Mouse (Mus musculus) gastrocnemius, postnatal 10 days (tissue): Measurements from ENCODE around the gene Dkkl1. TPM values are rescaled to one million over a fixed set of nuclear protein-coding genes. Genes with fewer than 3 reads are reported as not detected.
A peak's percentile ranks its signal among the peaks of the same experiment; 100 is the strongest.
"Not testable (repeated sequence)": the region's sequence is repeated elsewhere in the genome, so short reads cannot be mapped to it uniquely, and the experiment has no call there.

Experiments used
- DNase-seq: peaks from one replicate; pipeline ENCODE4 v3.0.0; 2021; ENCODE audit warnings: mixed read lengths
- total RNA-seq, 2 experiments: library from RNA; stranded (reverse); gene quantifications; 2 replicates each; pipeline ENCODE4 v1.2.3; 2021

The Dkkl1 gene
- total RNA-seq, 2 experiments from 2014 or later = not detected

GRCm38 (mm10) chr7:45193406-45193805, 18.5 kb downstream of the Dkkl1 start:
- no peak for DNase-seq

- no peak for DNase-seq
Observed at GRCm38 (mm10) chr7:45192585-45193310, 19.2 kb downstream of the Dkkl1 start.

GRCm38 (mm10) chr7:45191803-45192363, 20.1 kb downstream of the Dkkl1 start:
- DNase-seq = peak; percentile 54

DNA sequence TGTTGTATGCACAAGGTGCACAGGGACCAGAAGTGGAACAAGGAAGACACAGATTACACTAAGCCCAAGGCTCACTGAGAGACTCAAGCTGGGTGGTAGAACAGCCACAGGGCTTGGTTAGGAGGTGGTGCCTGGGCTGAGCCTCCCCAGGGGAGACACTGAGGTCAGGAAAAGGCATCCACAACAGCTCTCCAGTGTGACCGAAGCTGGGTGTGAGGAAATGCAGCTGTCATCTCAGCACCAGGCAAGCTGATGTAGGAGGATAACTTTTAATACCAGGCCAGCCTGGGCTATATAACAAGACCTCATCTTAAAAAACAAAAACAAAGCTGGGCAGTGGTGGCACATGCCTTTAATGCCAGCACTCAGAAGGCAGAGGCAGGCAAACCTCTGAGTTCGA, 20.8 kb downstream of the Dkkl1 start:
- DNase-seq = no peak

DNA sequence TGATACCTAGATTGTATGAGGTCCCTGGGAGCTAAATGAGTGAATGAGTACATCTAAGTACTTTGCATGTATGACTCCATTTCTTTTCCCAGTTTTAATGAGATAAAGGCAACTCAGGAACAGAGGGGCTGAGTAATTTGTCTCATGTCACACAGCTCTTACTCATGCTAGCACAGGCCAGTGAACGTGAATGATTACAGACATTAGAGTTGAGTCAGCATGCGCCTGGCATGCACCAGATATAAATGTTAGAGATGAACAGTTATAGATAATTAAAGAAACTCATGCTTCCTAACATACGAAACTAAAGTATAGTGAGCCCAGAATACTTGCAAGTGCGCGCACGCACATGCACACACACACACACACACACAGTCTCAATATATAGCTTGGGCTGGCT, 21.8 kb downstream of the Dkkl1 start:
- no peak for DNase-seq

- DNase-seq = no peak
Observed at GRCm38 (mm10) chr7:45189600-45189999, 22.3 kb downstream of the Dkkl1 start.

DNA sequence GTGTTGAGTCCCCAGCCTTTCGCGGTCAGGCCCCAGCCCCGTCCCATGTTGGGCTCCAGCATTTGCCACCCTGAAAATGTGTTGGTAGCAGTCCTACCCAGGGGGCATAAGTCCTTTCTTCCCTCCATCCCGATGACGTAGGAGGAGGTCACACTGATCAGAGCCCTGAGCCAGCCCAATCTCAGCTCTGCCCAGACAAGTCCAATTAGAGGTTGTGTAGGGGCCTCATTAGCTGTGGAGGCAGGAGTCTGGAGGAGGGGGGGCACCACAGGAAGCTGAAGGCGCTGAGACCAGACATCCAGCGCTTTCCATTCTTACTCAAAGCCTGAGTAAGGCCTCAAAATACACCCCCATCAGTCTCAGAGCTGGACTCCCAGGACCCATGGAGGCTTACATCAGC, 26.0 kb downstream of the Dkkl1 start:
- no peak for DNase-seq

GRCm38 (mm10) chr7:45183672-45184071, 28.3 kb downstream of the Dkkl1 start:
- DNase-seq = no peak

- DNase-seq = no peak
Observed at GRCm38 (mm10) chr7:45182606-45183005, 29.3 kb downstream of the Dkkl1 start.

DNA sequence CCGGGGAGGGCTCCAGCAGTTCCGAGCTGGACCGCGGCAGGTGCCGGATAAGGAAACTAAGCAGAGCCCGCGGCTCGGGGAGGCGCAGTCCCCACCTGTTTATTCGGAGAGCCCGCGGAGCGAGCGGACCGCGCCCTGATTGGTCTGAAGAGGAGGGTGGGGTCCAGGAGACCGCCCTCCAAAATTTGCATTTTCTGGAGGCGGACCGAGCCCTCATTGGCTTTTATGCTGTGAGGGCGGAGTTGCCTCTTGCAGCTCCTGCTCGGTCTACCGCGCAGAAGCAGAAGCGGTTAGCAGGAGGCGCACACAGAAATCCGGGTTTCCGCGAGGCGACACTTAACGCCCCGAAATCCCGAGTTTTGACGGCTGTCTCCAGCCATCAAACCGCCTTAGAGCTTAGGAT, 29.7 kb downstream of the Dkkl1 start:
- DNase-seq = peak; percentile 79

DNA sequence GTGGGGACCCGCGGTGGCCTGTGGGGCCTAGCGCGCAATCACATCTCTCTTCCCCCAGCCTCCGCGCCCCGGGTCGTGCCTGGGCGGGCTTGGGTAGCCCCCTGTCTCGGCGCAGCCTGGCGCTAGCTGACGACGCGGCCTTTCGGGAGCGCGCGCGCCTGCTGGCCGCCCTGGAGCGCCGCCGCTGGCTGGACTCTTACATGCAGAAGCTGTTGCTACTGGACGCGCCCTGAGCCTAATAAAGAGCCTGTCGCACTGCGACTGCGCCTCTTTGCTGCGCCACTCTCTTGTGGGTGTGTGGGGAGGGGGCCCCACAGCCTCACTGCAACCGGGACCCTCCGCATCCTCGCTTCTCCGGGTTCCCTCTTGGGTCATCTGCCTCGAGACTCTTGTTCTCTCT, 30.4 kb downstream of the Dkkl1 start:
- no peak for DNase-seq

- no peak for DNase-seq
Observed at GRCm38 (mm10) chr7:45180896-45181477, 31.0 kb downstream of the Dkkl1 start, which contains the start of gene Pth2. Gene Pth2 (plus strand): TSS chr7:45180995.

- DNase-seq = no peak
Observed at GRCm38 (mm10) chr7:45179469-45179868, 32.5 kb downstream of the Dkkl1 start, which contains the start of gene Gfy. Gene Gfy (minus strand): TSS chr7:45179569.

DNA sequence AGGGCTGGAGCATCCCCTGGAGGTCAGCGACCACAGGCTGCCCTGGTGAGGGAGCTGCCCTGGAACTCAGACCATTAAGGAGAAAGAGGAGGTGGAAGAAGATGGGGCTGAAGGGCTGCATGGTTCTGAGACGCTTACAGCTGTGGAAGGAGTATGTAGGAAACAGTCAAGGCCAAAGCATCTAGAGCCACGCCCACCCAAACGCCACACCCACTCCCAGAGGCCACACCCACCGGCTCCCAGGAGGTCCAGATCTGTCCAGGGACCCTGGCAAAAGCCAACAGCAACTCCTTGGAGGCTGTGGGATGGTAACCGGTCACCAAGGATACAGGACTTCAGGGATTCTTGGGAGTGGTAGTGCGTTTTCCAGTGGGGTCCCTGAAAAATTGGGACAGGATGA, 33.4 kb downstream of the Dkkl1 start:
- no peak for DNase-seq

DNA sequence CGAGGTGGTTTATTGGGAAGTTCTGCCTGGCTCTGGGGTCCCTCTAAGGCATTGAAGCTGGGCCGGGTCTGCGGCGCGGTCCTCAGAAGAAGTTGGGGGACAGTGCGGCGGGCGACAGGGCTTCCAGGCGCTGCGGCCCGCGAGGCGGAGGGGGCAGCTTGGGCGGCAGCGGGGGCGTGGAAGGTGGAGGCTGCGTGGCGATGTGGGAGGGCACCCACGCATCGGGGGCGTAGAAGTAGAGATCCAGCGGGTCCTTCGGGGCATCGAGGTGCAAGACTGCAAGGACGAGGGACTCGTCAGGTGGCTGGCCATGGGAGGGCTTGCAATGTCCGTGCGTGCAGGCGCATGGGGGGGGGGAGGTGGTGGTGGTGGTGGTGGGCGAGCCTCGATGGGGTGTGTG, 35.6 kb downstream of the Dkkl1 start:
- no peak for DNase-seq

DNA sequence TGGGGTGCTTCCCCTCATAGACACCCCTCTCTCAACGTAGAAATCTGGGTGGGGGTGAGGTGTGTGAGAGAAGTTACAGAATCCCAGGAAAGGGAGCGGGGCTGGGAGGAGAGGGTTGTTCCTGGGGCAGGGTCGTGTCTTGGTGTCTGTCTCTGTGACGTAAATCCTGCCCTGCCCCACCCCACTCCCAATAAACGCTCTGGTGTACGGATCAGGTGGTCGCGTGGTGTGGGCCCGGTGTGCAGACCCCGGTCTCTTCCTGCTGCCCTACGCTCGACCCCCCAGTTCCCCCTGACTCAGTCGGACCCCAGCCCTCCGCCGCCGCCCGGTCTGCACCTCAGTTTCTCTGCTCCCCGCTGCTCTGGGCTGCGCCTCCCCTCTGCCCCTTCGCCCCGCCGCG, 36.0 kb downstream of the Dkkl1 start:
- no peak for DNase-seq

DNA sequence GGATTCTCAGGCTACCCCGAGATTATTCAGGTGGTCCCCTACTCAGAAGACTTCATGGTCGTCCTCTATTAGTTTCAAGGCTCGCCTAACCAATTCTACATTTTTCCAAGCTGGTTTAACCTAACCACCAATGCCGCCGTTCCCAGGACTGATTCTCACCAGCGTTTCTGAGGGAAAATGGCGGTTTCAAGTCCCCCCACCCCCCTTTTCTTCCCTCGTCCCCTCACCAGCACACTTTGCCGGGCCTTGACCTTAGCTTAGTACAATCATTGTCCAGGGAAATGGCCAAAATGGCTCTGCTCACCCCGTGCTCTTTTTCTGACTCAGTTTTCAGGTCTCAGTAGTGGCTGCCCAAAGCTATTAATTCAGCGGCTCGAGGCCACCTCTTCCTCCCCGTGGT, 36.5 kb downstream of the Dkkl1 start:
- no peak for DNase-seq

DNA sequence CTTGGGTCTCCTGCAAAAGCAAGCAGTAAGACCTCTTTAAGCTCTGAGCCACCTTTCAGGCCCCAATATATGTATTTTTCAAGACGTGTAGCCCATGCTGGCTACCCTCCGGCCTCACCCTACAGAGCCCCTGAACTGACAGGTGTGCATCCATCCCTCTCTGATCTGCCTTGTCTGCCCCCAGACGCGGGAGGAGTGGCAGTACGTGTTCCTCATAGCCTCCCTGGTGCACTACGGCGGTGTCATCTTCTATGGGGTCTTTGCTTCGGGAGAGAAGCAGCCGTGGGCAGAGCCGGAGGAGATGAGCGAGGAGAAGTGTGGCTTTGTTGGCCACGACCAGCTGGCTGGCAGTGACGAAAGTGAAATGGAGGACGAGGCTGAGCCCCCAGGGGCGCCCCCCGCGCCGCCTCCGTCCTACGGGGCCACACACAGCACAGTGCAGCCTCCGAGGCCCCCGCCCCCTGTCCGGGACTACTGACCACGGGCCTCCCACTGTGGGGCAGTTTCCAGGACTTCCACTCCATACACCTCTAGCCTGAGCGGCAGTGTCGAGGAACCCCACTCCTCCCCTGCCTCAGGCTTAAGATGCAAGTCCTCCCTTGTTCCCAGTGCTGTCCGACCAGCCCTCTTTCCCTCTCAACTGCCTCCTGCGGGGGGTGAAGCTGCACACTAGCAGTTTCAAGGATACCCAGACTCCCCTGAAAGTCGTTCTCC, 37.2 kb downstream of the Dkkl1 start:
- no peak for DNase-seq

GRCm38 (mm10) chr7:45173772-45174171, 38.2 kb downstream of the Dkkl1 start:
- not testable (repeated sequence) for DNase-seq

DNA sequence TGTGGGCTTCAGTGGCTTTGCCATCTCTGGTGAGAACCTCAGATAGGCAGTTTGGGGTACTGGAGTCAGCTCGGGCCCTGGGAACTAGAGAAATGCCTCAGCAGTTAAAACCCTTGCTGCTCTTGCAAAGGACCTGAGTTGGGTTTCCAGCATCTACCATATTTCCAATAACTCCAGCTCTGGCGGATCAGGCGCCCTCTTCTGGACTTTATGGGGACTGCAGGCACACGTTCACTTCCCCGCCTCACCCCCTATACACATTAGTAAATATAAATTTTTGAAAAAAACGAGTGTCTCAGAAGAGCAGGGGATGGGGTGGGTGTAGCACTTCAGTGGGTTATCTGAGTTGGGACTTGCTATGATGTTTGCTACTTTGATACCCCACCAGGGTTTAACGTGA, 39.0 kb downstream of the Dkkl1 start:
- no peak for DNase-seq

DNA sequence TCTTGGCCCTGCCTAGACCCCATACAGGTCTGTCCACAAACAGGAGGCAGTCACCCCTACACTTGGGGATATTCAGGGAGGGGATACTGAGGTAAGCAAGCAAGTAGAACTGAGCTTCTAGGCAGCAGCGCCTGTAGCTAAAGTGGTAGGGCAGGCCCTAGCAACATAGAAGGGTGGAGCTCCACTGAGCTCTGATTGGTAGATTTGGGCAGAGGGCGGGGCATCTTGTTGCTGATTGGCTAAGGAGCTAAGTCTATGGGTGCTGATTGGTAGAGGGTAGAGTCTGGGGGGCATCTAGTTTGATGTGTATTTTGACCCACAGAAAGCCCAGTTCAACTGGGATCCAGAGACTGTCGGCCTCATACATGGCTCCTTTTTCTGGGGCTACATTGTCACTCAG, 42.5 kb downstream of the Dkkl1 start:
- DNase-seq = no peak

DNA sequence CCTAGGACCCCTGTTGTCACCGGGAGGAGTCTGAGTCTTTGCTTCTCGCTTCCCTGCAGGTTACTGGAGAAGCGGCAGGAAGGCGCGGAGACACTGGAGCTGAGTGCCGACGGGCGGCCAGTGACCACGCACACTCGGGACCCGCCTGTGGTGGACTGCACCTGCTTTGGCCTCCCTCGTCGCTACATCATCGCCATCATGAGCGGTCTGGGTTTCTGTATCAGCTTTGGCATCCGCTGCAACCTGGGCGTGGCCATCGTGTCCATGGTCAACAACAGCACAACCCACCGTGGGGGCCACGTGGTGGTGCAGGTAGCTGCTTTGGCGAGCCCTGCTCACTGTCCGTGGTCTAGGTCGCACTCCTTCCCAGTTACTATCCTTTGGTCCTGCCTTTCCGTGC, 43.3 kb downstream of the Dkkl1 start:
- DNase-seq = no peak

DNA sequence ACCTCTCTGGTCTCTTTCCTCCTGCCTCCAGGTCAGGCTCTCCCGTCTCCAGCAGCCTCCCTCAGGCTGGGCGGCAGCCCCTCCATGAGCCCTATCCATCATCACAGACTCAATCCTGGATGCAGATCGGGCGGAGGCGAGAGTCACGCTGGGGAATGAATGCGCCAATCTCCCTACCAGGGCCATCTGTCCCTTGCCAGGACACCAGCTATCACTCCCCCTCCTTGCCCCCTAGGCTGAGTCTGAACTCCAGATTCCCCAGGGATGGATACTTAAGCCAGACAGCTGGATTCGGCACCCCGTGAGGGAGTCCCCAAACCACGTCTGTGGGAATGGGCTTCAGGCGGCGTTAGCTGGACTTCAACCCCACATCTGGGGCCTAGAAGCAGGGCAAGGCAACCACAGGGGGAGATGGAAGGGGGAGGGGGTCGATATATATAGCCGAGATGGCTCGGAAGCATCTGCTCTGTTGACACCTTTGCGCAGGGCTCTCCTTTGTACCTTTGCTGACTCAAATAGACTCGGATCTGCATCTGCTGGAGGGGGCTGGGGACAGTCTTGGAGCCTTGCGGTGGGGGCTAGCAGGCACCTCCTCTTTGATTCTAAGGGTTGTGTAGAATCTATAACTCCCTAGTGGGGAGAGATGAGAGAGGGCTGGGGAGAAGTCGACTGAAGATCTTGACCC, 44.0 kb downstream of the Dkkl1 start:
- DNase-seq = no peak
